Mouse (Mus musculus): ENCODE results near the gene Klrc2. TPM values are rescaled to one million over a fixed set of nuclear protein-coding genes. Genes with fewer than 3 reads are reported as not detected.
"Not testable (repeated sequence)": the region's sequence is repeated elsewhere in the genome, so short reads cannot be mapped to it uniquely, and the experiment has no call there.

Klrc2 gene
- not detected for total RNA-seq (2021)
- long read RNA-seq, experiment 1, result 0 reads
- long read RNA-seq, experiment 2, result 0 reads

DNA sequence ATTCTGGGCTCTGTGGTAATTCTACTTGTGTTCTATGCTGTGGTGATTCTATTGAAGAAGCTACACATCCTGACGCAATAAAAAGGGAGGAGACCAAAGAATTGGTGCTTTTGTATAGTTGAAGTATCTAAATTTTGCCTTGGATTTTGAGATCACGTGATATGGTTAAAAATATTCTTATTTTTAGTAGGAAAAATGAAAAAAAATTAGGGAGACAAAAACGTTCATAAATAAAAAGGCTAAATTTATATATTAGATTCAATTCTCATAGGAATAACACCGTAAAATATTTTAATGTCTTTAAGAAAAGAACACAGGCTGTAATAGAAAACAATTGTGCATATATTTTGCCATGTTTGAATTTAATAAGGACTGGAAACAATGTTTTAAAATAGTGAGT lies at the start of gene Klrc2:
Gene Klrc2 (minus strand): TSS at position 101 of the 400 bp plus-strand sequence.
- intact Hi-C loops (cut with DNase I); DNase-seq (ENCODE audit: extremely low spot score in 1 of 2, low spot score in 2 of 2); H3K4me3 ChIP-seq; H3K27ac ChIP-seq: not testable (repeated sequence)

DNA sequence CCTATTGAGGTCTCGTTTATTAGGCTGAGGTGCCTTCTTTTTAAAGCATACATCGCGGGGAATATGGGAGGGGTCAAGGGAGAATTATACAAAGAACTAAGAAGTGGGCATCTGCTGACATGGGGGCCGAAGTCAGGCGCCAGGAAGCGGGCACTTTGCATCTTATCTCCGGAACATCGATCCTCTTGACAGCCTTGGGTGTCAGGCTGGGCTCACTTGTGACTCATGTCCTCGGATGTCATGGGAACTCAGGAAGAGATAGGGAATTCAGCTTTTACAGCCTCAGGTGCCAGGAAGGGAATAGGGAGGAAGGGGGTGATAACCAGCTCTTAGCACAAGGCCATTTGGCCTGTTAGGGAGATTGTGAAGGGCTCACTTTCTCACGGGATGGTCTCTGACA lies 30.9 kb upstream of the Klrc2 start:
- DNase-seq (ENCODE audit: extremely low spot score in 1 of 2, low spot score in 2 of 2); H3K4me3 ChIP-seq; H3K27ac ChIP-seq; intact Hi-C loops (cut with DNase I): not testable (repeated sequence)

DNA sequence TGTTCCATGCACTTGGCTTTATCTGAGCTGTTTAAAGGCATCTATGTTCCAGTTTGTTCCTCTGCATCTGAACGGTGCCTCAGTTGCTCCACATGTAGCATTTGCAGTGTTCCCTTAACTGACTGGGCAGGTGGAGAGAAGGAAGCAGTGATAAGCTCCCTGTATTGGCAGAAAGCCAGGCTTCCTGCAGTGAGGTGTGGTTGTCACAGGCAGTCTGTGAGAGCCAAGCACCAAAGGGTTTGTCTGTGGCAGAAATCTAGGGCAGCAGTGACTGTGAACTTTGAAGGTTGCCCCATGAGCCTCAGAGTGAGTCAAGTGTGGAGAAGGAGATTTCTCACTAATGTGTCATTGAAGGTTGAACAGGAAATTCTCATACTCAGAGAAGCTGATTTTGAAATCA lies 19.9 kb upstream of the Klrc2 start:
- no peak for DNase-seq (ENCODE audit: extremely low spot score in 1 of 2, low spot score in 2 of 2)
- H3K4me3 ChIP-seq, result no peak overlapping the region
- no peak for TF ChIP-seq CTCF (IDR thresholded peaks at IDR 0.05)
- H3K27ac ChIP-seq, result no peak overlapping the region
- intact Hi-C loops (cut with DNase I), result no loop called here

DNA sequence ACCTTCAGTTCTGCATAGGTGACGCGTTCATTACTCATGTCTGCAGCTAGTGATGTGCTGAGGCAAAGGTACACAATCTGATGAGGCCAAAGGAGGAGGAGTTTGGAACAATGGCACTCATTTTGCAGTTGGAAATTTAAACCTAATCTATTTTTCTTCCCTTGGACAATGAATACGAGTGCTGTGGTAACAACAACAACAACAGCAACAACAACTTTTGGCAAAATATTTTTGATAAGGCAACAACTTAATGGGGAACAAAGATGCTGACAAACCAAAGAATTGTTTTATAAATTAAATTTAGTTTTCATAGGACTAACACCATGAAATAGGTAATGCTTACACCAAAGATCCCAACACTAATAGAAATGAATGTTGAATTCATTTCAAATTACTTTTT lies 18.4 kb upstream of the Klrc2 start, which contains the start of gene Klrc1:
Gene Klrc1 (minus strand): TSS at position 101 of the 400 bp plus-strand sequence.
- no peak within 1 kb of the TSS for H3K27ac ChIP-seq
- intact Hi-C loops (cut with DNase I), result no loop called here
- no peak for DNase-seq (ENCODE audit: extremely low spot score in 1 of 2, low spot score in 2 of 2)
- H3K4me3 ChIP-seq, result no peak within 1 kb of the TSS
- TF ChIP-seq CTCF (IDR thresholded peaks at IDR 0.05), result no peak

DNA sequence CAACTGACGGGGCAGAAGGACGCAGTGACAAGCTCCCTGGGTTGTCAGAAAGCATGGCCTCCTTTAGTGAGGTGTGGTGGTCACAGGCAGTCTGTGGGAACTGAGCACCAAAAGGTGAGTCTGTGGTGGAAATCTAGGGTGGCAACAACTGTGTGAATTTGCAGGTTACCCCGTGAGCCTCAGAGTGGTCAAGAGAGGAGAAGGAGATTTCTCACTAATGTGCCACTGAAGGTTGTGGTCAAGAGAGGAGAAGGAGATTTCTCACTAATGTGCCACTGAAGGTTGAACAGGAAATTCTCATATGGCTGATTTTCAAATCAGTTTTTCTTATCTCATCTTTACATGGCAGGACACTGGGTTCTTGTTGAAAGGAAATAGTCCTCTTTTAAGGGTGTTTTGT lies 812 bp upstream of the Klrc2 start:
- intact Hi-C loops (cut with DNase I); H3K4me3 ChIP-seq; DNase-seq (ENCODE audit: extremely low spot score in 1 of 2, low spot score in 2 of 2); H3K27ac ChIP-seq: not testable (repeated sequence)

DNA sequence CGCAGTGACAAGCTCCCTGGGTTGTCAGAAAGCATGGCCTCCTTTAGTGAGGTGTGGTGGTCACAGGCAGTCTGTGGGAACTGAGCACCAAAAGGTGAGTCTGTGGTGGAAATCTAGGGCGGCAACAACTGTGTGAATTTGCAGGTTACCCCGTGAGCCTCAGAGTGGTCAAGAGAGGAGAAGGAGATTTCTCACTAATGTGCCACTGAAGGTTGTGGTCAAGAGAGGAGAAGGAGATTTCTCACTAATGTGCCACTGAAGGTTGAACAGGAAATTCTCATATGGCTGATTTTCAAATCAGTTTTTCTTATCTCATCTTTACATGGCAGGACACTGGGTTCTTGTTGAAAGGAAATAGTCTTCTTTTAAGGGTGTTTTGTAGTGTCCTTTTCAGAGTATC lies 16.4 kb downstream of the Klrc2 start:
- H3K4me3 ChIP-seq; intact Hi-C loops (cut with DNase I); H3K27ac ChIP-seq: not testable (repeated sequence)

DNA sequence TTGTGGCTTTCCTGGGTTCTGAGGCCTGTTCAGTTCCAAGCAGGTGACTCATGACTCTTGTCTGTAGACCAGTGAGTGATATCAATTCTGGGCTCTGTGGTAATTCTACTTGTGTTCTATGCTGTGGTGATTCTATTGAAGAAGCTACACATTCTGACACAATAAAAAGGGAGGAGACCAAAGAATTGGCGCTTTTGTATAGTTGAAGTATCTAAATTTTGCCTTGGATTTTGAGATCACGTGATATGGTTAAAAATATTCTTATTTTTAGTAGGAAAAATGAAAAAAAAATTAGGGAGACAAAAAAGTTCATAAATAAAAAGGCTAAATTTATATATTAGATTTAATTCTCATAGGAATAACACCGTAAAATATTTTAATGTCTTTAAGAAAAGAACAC lies 17.3 kb downstream of the Klrc2 start, which contains the start of gene Klrc3:
Gene Klrc3 (minus strand): TSS at position 101 of the 400 bp plus-strand sequence.
- DNase-seq (ENCODE audit: extremely low spot score in 1 of 2, low spot score in 2 of 2); intact Hi-C loops (cut with DNase I); H3K4me3 ChIP-seq; H3K27ac ChIP-seq: not testable (repeated sequence)

More for the DNA sequence above, 16.4 kb downstream of the Klrc2 start:
- not testable (repeated sequence) for DNase-seq (ENCODE audit: extremely low spot score in 1 of 2, low spot score in 2 of 2)

DNA sequence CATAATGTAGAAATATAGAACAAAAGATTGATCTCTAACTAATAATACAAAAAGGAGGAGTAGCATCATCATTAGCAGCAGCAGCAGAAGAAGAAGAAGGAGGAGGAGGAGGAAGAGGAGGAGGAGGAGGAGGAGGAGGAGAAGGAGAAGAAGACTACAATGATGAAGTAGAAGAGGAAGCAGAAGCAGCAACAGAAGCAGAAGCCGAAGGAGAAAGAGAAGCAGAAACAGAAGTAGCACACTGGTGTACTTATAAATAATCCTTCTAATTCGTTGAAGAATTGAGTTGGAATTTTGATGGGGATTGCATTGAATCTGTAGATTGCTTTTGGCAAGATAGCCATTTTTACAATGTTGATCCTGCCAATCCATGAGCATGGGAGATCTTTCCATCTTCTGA lies 29.4 kb downstream of the Klrc2 start:
- intact Hi-C loops (cut with DNase I), result not testable (repeated sequence)

DNA sequence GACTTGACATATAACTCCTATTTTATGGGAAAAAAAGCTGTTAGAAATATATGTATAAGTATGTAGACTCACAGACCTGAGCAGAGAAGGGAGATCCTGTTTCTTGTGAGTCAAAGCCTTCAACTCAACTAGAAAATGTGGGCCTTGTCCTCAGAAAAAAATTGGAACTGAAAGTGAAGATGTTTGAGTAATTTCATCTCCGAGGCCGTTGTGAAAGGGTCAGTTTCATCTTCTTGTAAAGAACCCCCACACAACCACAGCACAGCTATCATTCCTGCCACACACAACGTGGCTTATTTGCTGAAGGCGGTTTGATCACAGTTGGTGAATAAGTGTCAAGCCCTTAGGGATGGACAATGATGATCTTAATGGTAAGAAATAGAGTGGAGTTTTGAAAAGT lies 36.8 kb downstream of the Klrc2 start, which contains the start of gene Klrk1:
Gene Klrk1 (minus strand): TSS at position 130 of the 400 bp plus-strand sequence.
- H3K4me3 ChIP-seq, result no peak within 1 kb of the TSS
- no peak for TF ChIP-seq CTCF (IDR thresholded peaks at IDR 0.05)
- H3K27ac ChIP-seq, result no peak within 1 kb of the TSS
- intact Hi-C loops (cut with DNase I), result no loop called here
- DNase-seq (ENCODE audit: extremely low spot score in 1 of 2, low spot score in 2 of 2), result no peak

More for the DNA sequence above, 29.4 kb downstream of the Klrc2 start:
- not testable (repeated sequence) for H3K27ac ChIP-seq; H3K4me3 ChIP-seq; DNase-seq (ENCODE audit: extremely low spot score in 1 of 2, low spot score in 2 of 2)

DNA sequence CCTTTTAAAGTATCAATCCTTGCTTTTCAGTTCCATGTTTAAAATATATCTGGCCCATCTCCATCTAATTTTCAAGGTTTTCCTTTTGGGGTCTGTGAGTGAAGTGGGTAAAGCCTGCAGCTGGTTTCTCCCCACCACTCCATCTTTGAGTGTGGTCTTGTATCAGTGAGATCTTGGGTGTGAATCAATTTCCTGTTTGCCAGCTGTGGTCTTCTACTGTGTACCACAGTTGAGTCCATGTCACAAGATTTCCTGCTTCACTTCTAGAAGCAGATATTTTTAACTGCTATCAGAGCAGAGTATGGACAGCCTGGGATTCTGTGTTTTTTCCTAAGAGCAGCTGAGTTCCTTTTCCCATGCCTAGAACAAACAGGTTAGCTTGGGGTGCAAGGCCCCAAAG lies 52.1 kb downstream of the Klrc2 start:
- Histone ChIP-seq H3K27ac (no peak overlapping the region), H3K4me3 (no peak overlapping the region)
- no peak for DNase-seq (ENCODE audit: extremely low spot score in 1 of 2, low spot score in 2 of 2)
- no peak for TF ChIP-seq CTCF (IDR thresholded peaks at IDR 0.05)
- intact Hi-C loops (cut with DNase I), result no loop called here

Small RNA genes lying within 50 kb of the gene (microRNA-seq; reads per million reads assigned to microRNA genes)
- gene Mir680-1, result 0 reads per million in 2 experiments

Other genes with a start within 250 kb of the Klrc2 start
- 1 to 10 TPM; 1.2 to 1.6 TPM for gene Clec1a, start 208.7 kb downstream of the Klrc2 start, total RNA-seq (2021)
- not detected for gene Olr1, start 153.5 kb downstream of the Klrc2 start, total RNA-seq (2021)
- not detected for gene Tmem52b, start 148.1 kb downstream of the Klrc2 start, total RNA-seq (2021)
- gene Gabarapl1, start 127.5 kb downstream of the Klrc2 start, total RNA-seq (2021), result 100 to 1,000 TPM; 707 to 713 TPM
- gene Klre1, start 82.8 kb downstream of the Klrc2 start, total RNA-seq (2021), result not detected
- not detected for gene Klrd1, start 68.9 kb downstream of the Klrc2 start, total RNA-seq (2021)
- gene Klrk1, start 36.8 kb downstream of the Klrc2 start, total RNA-seq (2021), result not detected
- not detected for gene Klrc3, start 17.4 kb downstream of the Klrc2 start, total RNA-seq (2021)
- not detected for gene Klrc1, start 18.3 kb upstream of the Klrc2 start, total RNA-seq (2021)
- gene Klri1, start 56.4 kb upstream of the Klrc2 start, total RNA-seq (2021), result not detected
- gene Klri2, start 79.8 kb upstream of the Klrc2 start, total RNA-seq (2021), result not detected
- gene Gm156, start 123.6 kb upstream of the Klrc2 start, total RNA-seq (2021), result not detected
- not detected for gene Gm17631, start 202.0 kb upstream of the Klrc2 start, total RNA-seq (2021)
- not detected for gene Klra17, start 216.0 kb upstream of the Klrc2 start, total RNA-seq (2021)

Measured in left cerebral cortex, adult 2 months (tissue).